Mouse (Mus musculus) frontal cortex, adult 2 months (tissue): ENCODE measurements at regions not wholly inside any gene's neighbourhood (a gene's known extent, or its start where the extent isn't known, plus 50 kb on each side); places are given as distances from the start of the nearest gene placed in this dataset.

Experiments
- DNase-seq, 2 experiments: peaks; one replicate each; pipeline ENCODE4 v3.0.0; 2022; ENCODE audit warnings: low spot score in 1 of 2; ENCODE audit errors: extremely low spot score in 1 of 2

GRCm38 (mm10) chr2:117950431-117951336, 161.0 kb upstream of the Thbs1 start:
- peak in 1 of 2 experiments; percentile 6 for DNase-seq

GRCm38 (mm10) chr2:117951337-117951718, 160.3 kb upstream of the Thbs1 start:
- DNase-seq = peak in 1 of 2 experiments; percentile 5

- DNase-seq = no peak
These were observed 152.9 kb upstream of the Thbs1 start for GRCm38 (mm10) chr2:117958737-117959136.

- no peak for DNase-seq
These were observed 152.2 kb upstream of the Thbs1 start for GRCm38 (mm10) chr2:117959440-117959839.

- DNase-seq = no peak
These were observed 149.1 kb upstream of the Thbs1 start for GRCm38 (mm10) chr2:117962531-117962930.

- DNase-seq = no peak
These were observed 148.2 kb upstream of the Thbs1 start for GRCm38 (mm10) chr2:117963526-117963925.

- DNase-seq = no peak
These were observed 145.9 kb upstream of the Thbs1 start for GRCm38 (mm10) chr2:117965758-117966157.

GRCm38 (mm10) chr2:117968731-117969130, 142.9 kb upstream of the Thbs1 start:
- DNase-seq = no peak

GRCm38 (mm10) chr2:117970631-117971030, 141.0 kb upstream of the Thbs1 start:
- DNase-seq = no peak

- DNase-seq = no peak
These were observed 134.6 kb upstream of the Thbs1 start for GRCm38 (mm10) chr2:117977033-117977432.

GRCm38 (mm10) chr2:117980856-117981255, 130.8 kb upstream of the Thbs1 start:
- no peak for DNase-seq

GRCm38 (mm10) chr2:117984569-117984968, 127.1 kb upstream of the Thbs1 start:
- no peak for DNase-seq

GRCm38 (mm10) chr2:117987426-117988215, 124.1 kb upstream of the Thbs1 start:
- DNase-seq = no peak

GRCm38 (mm10) chr2:117988396-117989173, 123.1 kb upstream of the Thbs1 start:
- DNase-seq = no peak

- DNase-seq = no peak
These were observed 122.5 kb upstream of the Thbs1 start for GRCm38 (mm10) chr2:117989215-117989614.

GRCm38 (mm10) chr2:117996130-117997083, 115.3 kb upstream of the Thbs1 start:
- DNase-seq = no peak

- DNase-seq = no peak
These were observed 112.0 kb upstream of the Thbs1 start for GRCm38 (mm10) chr2:117999641-118000040.

- DNase-seq = no peak
These were observed 107.5 kb upstream of the Thbs1 start for GRCm38 (mm10) chr2:118004191-118004590.

- DNase-seq = peak in 1 of 2 experiments; percentile 6
These were observed 103.9 kb upstream of the Thbs1 start for GRCm38 (mm10) chr2:118007539-118008427.
